Mouse (Mus musculus): ENCODE data around the gene Aup1. TPM values are rescaled to one million over a fixed set of nuclear protein-coding genes. Genes with fewer than 3 reads are reported as not detected.

The Aup1 gene
- polyA plus RNA-seq, 1 experiment from 2014 or later, result 158 TPM

- peaks cover 43% of the 10 kb centered on the region for H3K27me3 ChIP-seq
- ATAC-seq (ENCODE audit: insufficient number of reproducible peaks, insufficient read depth, low FRiP score, low TSS enrichment, low read depth), result no peak
- H3K4me1 ChIP-seq (replicated peaks), result peaks cover 42% of the 10 kb centered on the region
Observed at GRCm38 (mm10) chr6:83031111-83031510, 23.2 kb upstream of the Aup1 start.

GRCm38 (mm10) chr6:83031921-83032590 is 22.3 kb upstream of the Aup1 start:
- WGBS, result 16% methylated on average over 18 of the region's 18 CpGs
- H3K36me3 ChIP-seq, result peaks cover 8% of the 10 kb centered on the region; the same call in 1 of the 2 replicates
- peak overlapping the region; percentile 48 for H3K4me3 ChIP-seq (replicated peaks)
- ATAC-seq (ENCODE audit: insufficient number of reproducible peaks, insufficient read depth, low FRiP score, low TSS enrichment, low read depth), result no peak
- no peak overlapping the region for H3K27ac ChIP-seq
- H3K9ac ChIP-seq (replicated peaks), result 0 out of 2 replicates have a peak overlapping the region, but pooled peaks have one; percentile 27
- peak overlapping the region; percentile 84 for H3K4me2 ChIP-seq
- peaks cover 42% of the 10 kb centered on the region for H3K27me3 ChIP-seq
- H3K4me1 ChIP-seq (replicated peaks), result peaks cover 42% of the 10 kb centered on the region
- H3K9me3 ChIP-seq, result no peaks in the 10 kb centered on the region

More at GRCm38 (mm10) chr6:83031111-83031510, 23.2 kb upstream of the Aup1 start:
- Histone ChIP-seq H3K36me3 (peaks cover 8% of the 10 kb centered on the region; the same call in 1 of the 2 replicates), H3K9me3 (no peaks in the 10 kb centered on the region), H3K27ac (no peak overlapping the region), H3K4me3 (replicated peaks) (no peak overlapping the region), H3K4me2 (peak overlapping the region; percentile 6; the same call in 1 of the 2 replicates), H3K9ac (replicated peaks) (no peak overlapping the region)
- WGBS, result 66% methylated on average over 7 of the region's 7 CpGs

- H3K27ac ChIP-seq, result peak overlapping the region; percentile 86
- H3K9me3 ChIP-seq, result no peaks in the 10 kb centered on the region
Observed at GRCm38 (mm10) chr6:83032769-83033191, 21.5 kb upstream of the Aup1 start.

GRCm38 (mm10) chr6:83033249-83034185 is 20.8 kb upstream of the Aup1 start, which contains the start of the genes Dok1 and Loxl3:
TSS of gene Dok1 (minus strand) at chr6:83033471.
TSS of gene Loxl3 (plus strand) at chr6:83034173.
- ATAC-seq (ENCODE audit: insufficient number of reproducible peaks, insufficient read depth, low FRiP score, low TSS enrichment, low read depth), result peak; percentile 75
- Histone ChIP-seq H3K36me3 (peaks cover 8% of the 10 kb centered on the region; the same call in 1 of the 2 replicates), H3K27ac (peak within 1 kb of the TSS; percentile 86), H3K4me2 (peak within 1 kb of the TSS; percentile 84), H3K4me1 (replicated peaks) (peaks cover 40% of the 10 kb centered on the region), H3K9me3 (no peaks in the 10 kb centered on the region), H3K4me3 (replicated peaks) (peak within 1 kb of the TSS; percentile 48), H3K9ac (replicated peaks) (peak within 1 kb of the TSS; percentile 52), H3K27me3 (peaks cover 44% of the 10 kb centered on the region)
- WGBS, result under 1% methylated on average over 51 of the region's 51 CpGs

More at GRCm38 (mm10) chr6:83032769-83033191, 21.5 kb upstream of the Aup1 start:
- Histone ChIP-seq H3K27me3 (peaks cover 42% of the 10 kb centered on the region), H3K36me3 (peaks cover 8% of the 10 kb centered on the region; the same call in 1 of the 2 replicates), H3K4me2 (peak overlapping the region; percentile 84), H3K9ac (replicated peaks) (peak overlapping the region; percentile 52), H3K4me3 (replicated peaks) (peak overlapping the region; percentile 48), H3K4me1 (replicated peaks) (peaks cover 36% of the 10 kb centered on the region)
- WGBS, result under 1% methylated on average over 31 of the region's 31 CpGs
- ATAC-seq (ENCODE audit: insufficient number of reproducible peaks, insufficient read depth, low FRiP score, low TSS enrichment, low read depth), result peak; percentile 26; the same call in 1 of the 2 replicates

GRCm38 (mm10) chr6:83034463-83035055 is 19.8 kb upstream of the Aup1 start:
- no peak for ATAC-seq (ENCODE audit: insufficient number of reproducible peaks, insufficient read depth, low FRiP score, low TSS enrichment, low read depth)
- Histone ChIP-seq H3K27me3 (peaks cover 35% of the 10 kb centered on the region), H3K4me2 (peak overlapping the region; percentile 84), H3K27ac (peak overlapping the region; percentile 86), H3K9ac (replicated peaks) (peak overlapping the region; percentile 52), H3K4me3 (replicated peaks) (peak overlapping the region; percentile 48), H3K9me3 (no peaks in the 10 kb centered on the region), H3K4me1 (replicated peaks) (peaks cover 41% of the 10 kb centered on the region), H3K36me3 (peaks cover 8% of the 10 kb centered on the region; the same call in 1 of the 2 replicates)
- 14% methylated on average over 5 of the region's 5 CpGs for WGBS

GRCm38 (mm10) chr6:83037188-83037587 is 17.1 kb upstream of the Aup1 start:
- Histone ChIP-seq H3K36me3 (peaks cover 11% of the 10 kb centered on the region; the same call in 1 of the 2 replicates), H3K9ac (replicated peaks) (no peak overlapping the region), H3K9me3 (no peaks in the 10 kb centered on the region), H3K27me3 (peaks cover 9% of the 10 kb centered on the region), H3K27ac (no peak overlapping the region), H3K4me3 (replicated peaks) (no peak overlapping the region), H3K4me1 (replicated peaks) (peaks cover 25% of the 10 kb centered on the region), H3K4me2 (no peak overlapping the region)
- ATAC-seq (ENCODE audit: insufficient number of reproducible peaks, insufficient read depth, low FRiP score, low TSS enrichment, low read depth), result no peak
- WGBS, result 81% methylated on average over 8 of the region's 8 CpGs

- Histone ChIP-seq H3K9ac (replicated peaks) (peak overlapping the region; percentile 44; the same call in 1 of the 2 replicates), H3K4me1 (replicated peaks) (peaks cover 21% of the 10 kb centered on the region), H3K4me3 (replicated peaks) (peak overlapping the region; percentile 29), H3K27ac (no peak overlapping the region), H3K27me3 (peaks cover 4% of the 10 kb centered on the region; the same call in 1 of the 2 replicates), H3K36me3 (peaks cover 11% of the 10 kb centered on the region; the same call in 1 of the 2 replicates), H3K4me2 (peak overlapping the region; percentile 57), H3K9me3 (no peaks in the 10 kb centered on the region)
- 11% methylated on average over 24 of the region's 24 CpGs for WGBS
- peak; percentile 17; the same call in 1 of the 2 replicates for ATAC-seq (ENCODE audit: insufficient number of reproducible peaks, insufficient read depth, low FRiP score, low TSS enrichment, low read depth)
Observed at GRCm38 (mm10) chr6:83038496-83039012, 15.8 kb upstream of the Aup1 start.

GRCm38 (mm10) chr6:83040601-83041000 is 13.7 kb upstream of the Aup1 start:
- H3K9me3 ChIP-seq, result no peaks in the 10 kb centered on the region
- peaks cover 4% of the 10 kb centered on the region; the same call in 1 of the 2 replicates for H3K27me3 ChIP-seq
- H3K4me1 ChIP-seq (replicated peaks), result peaks cover 9% of the 10 kb centered on the region
- 82% methylated on average over 5 of the region's 5 CpGs for WGBS
- no peak overlapping the region for H3K27ac ChIP-seq
- peaks cover 15% of the 10 kb centered on the region; the same call in 1 of the 2 replicates for H3K36me3 ChIP-seq
- H3K4me3 ChIP-seq (replicated peaks), result no peak overlapping the region
- ATAC-seq (ENCODE audit: insufficient number of reproducible peaks, insufficient read depth, low FRiP score, low TSS enrichment, low read depth), result no peak
- H3K4me2 ChIP-seq, result no peak overlapping the region
- H3K9ac ChIP-seq (replicated peaks), result no peak overlapping the region

GRCm38 (mm10) chr6:83043561-83043960 is 10.8 kb upstream of the Aup1 start:
- WGBS, result 65% methylated on average over 6 of the region's 6 CpGs
- Histone ChIP-seq H3K9ac (replicated peaks) (no peak overlapping the region), H3K27ac (no peak overlapping the region)

GRCm38 (mm10) chr6:83043993-83044392 is 10.3 kb upstream of the Aup1 start:
- WGBS, result 85% methylated on average over 5 of the region's 5 CpGs
- H3K27me3 ChIP-seq, result no peaks in the 10 kb centered on the region; the same call in 1 of the 2 replicates

More at GRCm38 (mm10) chr6:83043561-83043960, 10.8 kb upstream of the Aup1 start:
- Histone ChIP-seq H3K27me3 (no peaks in the 10 kb centered on the region; the same call in 1 of the 2 replicates), H3K4me2 (no peak overlapping the region), H3K4me3 (replicated peaks) (no peak overlapping the region), H3K36me3 (peaks cover 17% of the 10 kb centered on the region; the same call in 1 of the 2 replicates), H3K9me3 (no peaks in the 10 kb centered on the region), H3K4me1 (replicated peaks) (peaks cover 4% of the 10 kb centered on the region; the same call in 1 of the 2 replicates)
- ATAC-seq (ENCODE audit: insufficient number of reproducible peaks, insufficient read depth, low FRiP score, low TSS enrichment, low read depth), result no peak

More at GRCm38 (mm10) chr6:83043993-83044392, 10.3 kb upstream of the Aup1 start:
- no peak overlapping the region for H3K27ac ChIP-seq
- H3K4me2 ChIP-seq, result no peak overlapping the region
- ATAC-seq (ENCODE audit: insufficient number of reproducible peaks, insufficient read depth, low FRiP score, low TSS enrichment, low read depth), result no peak
- H3K9me3 ChIP-seq, result no peaks in the 10 kb centered on the region
- H3K4me3 ChIP-seq (replicated peaks), result no peak overlapping the region
- H3K9ac ChIP-seq (replicated peaks), result no peak overlapping the region
- H3K4me1 ChIP-seq (replicated peaks), result no peaks in the 10 kb centered on the region
- peaks cover 21% of the 10 kb centered on the region; the same call in 1 of the 2 replicates for H3K36me3 ChIP-seq

All from limb, embryonic 12.5 days (tissue).